Mouse (Mus musculus) spleen, adult 2 months (tissue): ENCODE measurements at regions not wholly inside any gene's neighbourhood (a gene's known extent, or its start where the extent isn't known, plus 50 kb on each side); places are given as distances from the start of the nearest gene placed in this dataset.

Source experiments
- DNase-seq, 2 experiments: peaks; one replicate each; pipeline versions ENCODE4 v3.0.0 to v3.0.0-alpha.2; 2012 to 2021; ENCODE audit warnings: low spot score in 2 of 2, low read depth in 1 of 2
- H3K27ac ChIP-seq: fragments of 200-500 bp; 2 replicates; pipeline ENCODE4 v1.5.1; 2012; ENCODE audit warnings: low read length, inconsistent platforms; ENCODE audit not compliant: insufficient read depth
- H3K27me3 ChIP-seq: fragments of 200-500 bp; 2 replicates; pipeline ENCODE4 v1.6.1; 2012; ENCODE audit warnings: mild to moderate bottlenecking, moderate library complexity, low read length, inconsistent platforms; ENCODE audit not compliant: control insufficient read depth, insufficient read depth
- H3K36me3 ChIP-seq: fragments of 200-500 bp; 2 replicates; pipeline ENCODE4 v1.6.1; 2012; ENCODE audit warnings: mild to moderate bottlenecking, low read length, inconsistent platforms; ENCODE audit not compliant: control insufficient read depth, insufficient read depth
- H3K4me1 ChIP-seq: fragments of 200-500 bp; 2 replicates; pipeline ENCODE4 v1.6.1; 2011; ENCODE audit warnings: inconsistent platforms; ENCODE audit not compliant: control insufficient read depth, insufficient read depth, insufficient read length
- H3K4me3 ChIP-seq: fragments of 200-500 bp; 2 replicates; pipeline ENCODE4 v1.5.1; 2011; ENCODE audit warnings: mild to moderate bottlenecking, inconsistent platforms; ENCODE audit not compliant: insufficient read depth, insufficient read length; ENCODE audit errors: extremely low read depth
- CTCF ChIP-seq: fragments of 200-500 bp; IDR thresholded peaks from 2 replicates; pipeline ENCODE4 v1.5.1; 2011; ENCODE audit warnings: mild to moderate bottlenecking, inconsistent platforms; ENCODE audit not compliant: insufficient read depth, insufficient read length, insufficient replicate concordance; ENCODE audit errors: extremely low read depth
- POLR2A ChIP-seq: fragments of 200-500 bp; IDR thresholded peaks from 2 replicates; pipeline ENCODE4 v1.6.1; 2011; ENCODE audit warnings: low read depth, low read length, inconsistent platforms
- WGBS: fragments of 180-500 bp; shearing (Covaris S2); methylation state at CpG from one replicate; pipeline ENCODE4 v1.1.7; 2018; 5-methylcytosine and 5-hydroxymethylcytosine counted together

- H3K4me3 ChIP-seq, result no peak overlapping the region
These were observed 135.5 kb upstream of the Lhx1 start for GRCm38 (mm10) chr11:84660877-84661276.

GRCm38 (mm10) chr11:84659370-84659937 lies 134.1 kb upstream of the Lhx1 start:
- WGBS, result 80% methylated on average over 7 of the region's 7 CpGs
- Histone ChIP-seq H3K4me3 (no peak overlapping the region), H3K27ac (no peak overlapping the region), H3K27me3 (0 out of 2 replicates have a peak, but pooled peaks cover 1% of the 10 kb centered on the region), H3K36me3 (no peaks in the 10 kb centered on the region), H3K4me1 (no peaks in the 10 kb centered on the region)
- TF ChIP-seq CTCF (no peak), POLR2A (no peak)
- no peak for DNase-seq

More at GRCm38 (mm10) chr11:84660877-84661276, 135.5 kb upstream of the Lhx1 start:
- TF ChIP-seq POLR2A, result no peak
- no peak for TF ChIP-seq CTCF
- Histone ChIP-seq H3K27ac (no peak overlapping the region), H3K27me3 (0 out of 2 replicates have a peak, but pooled peaks cover 1% of the 10 kb centered on the region), H3K36me3 (no peaks in the 10 kb centered on the region), H3K4me1 (no peaks in the 10 kb centered on the region)
- 52% methylated on average over 8 of the region's 8 CpGs for WGBS
- no peak for DNase-seq

DNA sequence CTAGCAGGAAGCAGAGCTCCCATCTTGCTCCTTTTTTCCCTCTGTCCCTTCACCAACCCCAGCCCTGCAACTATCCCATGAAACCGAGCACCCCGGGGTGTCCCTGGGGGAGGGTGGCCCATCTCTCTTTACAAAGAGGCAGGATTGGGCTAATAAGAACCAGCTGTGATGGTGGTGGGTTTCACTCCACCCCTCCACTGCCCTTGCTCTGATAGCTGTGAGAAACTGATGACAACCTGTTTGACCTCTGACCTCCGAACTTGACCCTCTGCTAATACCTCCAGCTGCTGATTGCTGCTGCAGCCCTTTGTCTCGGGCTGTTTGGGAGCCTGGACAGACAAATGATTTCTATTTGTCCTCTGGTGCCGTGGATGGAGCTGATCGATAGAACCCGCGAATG lies 128.1 kb upstream of the Lhx1 start:
- no peaks in the 10 kb centered on the region for H3K4me1 ChIP-seq
- no peaks in the 10 kb centered on the region for H3K36me3 ChIP-seq
- no peak for DNase-seq
- 60% methylated on average over 8 of the region's 8 CpGs for WGBS
- H3K27me3 ChIP-seq, result 0 out of 2 replicates have a peak, but pooled peaks cover 1% of the 10 kb centered on the region
- no peak overlapping the region for H3K4me3 ChIP-seq
- H3K27ac ChIP-seq, result no peak overlapping the region
- no peak for TF ChIP-seq POLR2A
- TF ChIP-seq CTCF, result no peak

- H3K4me1 ChIP-seq, result no peaks in the 10 kb centered on the region
- H3K27ac ChIP-seq, result no peak overlapping the region
- H3K4me3 ChIP-seq, result no peak overlapping the region
- no peaks in the 10 kb centered on the region for H3K36me3 ChIP-seq
- 90% methylated on average over 5 of the region's 5 CpGs for WGBS
- no peak for TF ChIP-seq CTCF
- no peak for TF ChIP-seq POLR2A
- no peaks in the 10 kb centered on the region for H3K27me3 ChIP-seq
- DNase-seq, result no peak
These were observed 123.6 kb upstream of the Lhx1 start for GRCm38 (mm10) chr11:84648899-84649298.

DNA sequence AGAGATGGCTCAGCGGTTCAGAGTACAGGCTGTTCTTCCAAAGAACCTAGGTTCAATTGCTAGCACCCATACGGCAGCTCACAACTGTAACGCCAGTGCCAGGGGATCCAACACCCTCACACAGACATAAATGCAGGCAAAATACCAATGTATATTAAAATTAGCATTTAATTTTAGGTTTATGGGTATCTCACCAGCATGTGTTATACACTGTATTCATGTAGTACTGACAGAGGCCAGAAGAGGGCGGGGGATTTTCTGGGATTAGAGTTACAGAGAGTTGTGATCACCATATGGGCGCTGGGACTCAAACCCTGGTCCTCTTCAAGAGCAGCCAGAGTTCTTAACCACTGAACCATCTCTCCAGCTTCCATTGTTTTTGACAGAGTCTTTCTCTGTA lies 121.8 kb upstream of the Lhx1 start:
- no peak for TF ChIP-seq CTCF
- TF ChIP-seq POLR2A, result no peak
- peaks cover 6% of the 10 kb centered on the region; the same call in 1 of the 2 replicates for H3K27me3 ChIP-seq
- no peak overlapping the region for H3K27ac ChIP-seq
- DNase-seq, result no peak
- no peaks in the 10 kb centered on the region for H3K4me1 ChIP-seq
- H3K4me3 ChIP-seq, result no peak overlapping the region
- H3K36me3 ChIP-seq, result no peaks in the 10 kb centered on the region
- 91% methylated on average over 5 of the region's 5 CpGs for WGBS

DNA sequence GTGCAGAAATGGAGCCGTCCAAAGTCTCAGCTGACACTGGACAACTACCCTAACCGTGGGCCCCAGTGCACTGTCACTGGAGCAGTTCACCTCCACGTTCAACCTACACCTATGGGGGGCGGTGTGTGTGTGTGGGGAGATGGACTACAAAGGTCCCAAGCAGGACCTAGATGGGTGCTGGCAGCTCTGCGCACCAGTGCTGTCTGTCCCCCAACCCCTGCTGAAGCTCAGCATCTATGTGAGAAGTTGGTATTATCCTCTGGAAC lies 117.7 kb upstream of the Lhx1 start:
- Histone ChIP-seq H3K36me3 (no peaks in the 10 kb centered on the region), H3K27me3 (peaks cover 12% of the 10 kb centered on the region; the same call in 1 of the 2 replicates), H3K27ac (no peak overlapping the region), H3K4me3 (no peak overlapping the region), H3K4me1 (peaks cover 2% of the 10 kb centered on the region; the same call in 1 of the 2 replicates)
- WGBS, result 45% methylated on average over 5 of the region's 5 CpGs
- no peak for DNase-seq
- TF ChIP-seq POLR2A (no peak), CTCF (no peak)

DNA sequence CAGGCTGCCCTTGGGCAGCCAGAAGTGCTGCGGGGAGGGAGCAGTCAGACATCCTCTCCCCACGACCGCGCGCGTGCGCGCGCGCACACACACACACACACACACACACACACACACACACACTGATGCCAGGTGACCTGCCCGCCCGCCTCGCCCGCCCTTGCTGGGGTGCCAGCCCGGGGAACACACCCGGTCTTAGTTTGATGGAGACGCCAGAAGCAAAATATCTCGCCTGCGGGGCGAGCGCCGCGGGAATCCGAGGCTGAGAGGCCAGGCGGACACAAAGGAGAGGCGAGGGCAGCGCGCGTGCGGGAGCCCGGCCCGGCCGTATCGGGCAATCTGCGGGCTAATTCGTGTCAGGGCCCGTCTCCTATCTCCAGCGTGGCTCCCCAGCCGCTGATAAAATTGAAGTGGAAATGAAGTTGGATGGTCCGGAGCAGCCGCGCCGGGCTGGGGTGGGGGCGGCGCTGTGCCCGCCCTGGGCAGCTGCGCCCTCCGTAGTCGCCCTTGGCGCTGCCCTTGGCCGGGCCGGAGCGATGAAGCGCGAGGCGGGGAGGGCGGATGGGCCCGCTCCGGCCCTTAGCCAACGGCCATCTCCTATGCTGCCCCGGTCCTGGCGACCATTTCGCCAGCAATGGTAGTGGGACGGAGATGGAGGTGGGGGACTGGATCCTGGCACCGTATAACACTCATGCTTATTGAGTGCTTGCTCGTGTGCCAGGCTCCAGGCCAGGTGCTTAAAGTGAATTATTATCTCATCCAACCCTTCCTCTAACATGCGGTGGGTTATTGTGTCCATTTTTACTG lies 117.2 kb upstream of the Lhx1 start:
- Histone ChIP-seq H3K27ac (no peak overlapping the region), H3K27me3 (peaks cover 12% of the 10 kb centered on the region; the same call in 1 of the 2 replicates), H3K4me3 (no peak overlapping the region), H3K4me1 (peaks cover 2% of the 10 kb centered on the region; the same call in 1 of the 2 replicates), H3K36me3 (no peaks in the 10 kb centered on the region)
- WGBS, result 7% methylated on average over 66 of the region's 67 CpGs
- DNase-seq, result no peak
- no peak for TF ChIP-seq CTCF
